Mouse (Mus musculus): Measurements from ENCODE around the gene Tmem121b. TPM values are rescaled to one million over a fixed set of nuclear protein-coding genes. Genes with fewer than 3 reads are reported as not detected.

Tmem121b gene
- 0.10 and 0.18 TPM in 2 replicates for polyA plus RNA-seq (2016; fragmentation: Nextera tagmentation; extraction: Ambion mirVana)

DNA sequence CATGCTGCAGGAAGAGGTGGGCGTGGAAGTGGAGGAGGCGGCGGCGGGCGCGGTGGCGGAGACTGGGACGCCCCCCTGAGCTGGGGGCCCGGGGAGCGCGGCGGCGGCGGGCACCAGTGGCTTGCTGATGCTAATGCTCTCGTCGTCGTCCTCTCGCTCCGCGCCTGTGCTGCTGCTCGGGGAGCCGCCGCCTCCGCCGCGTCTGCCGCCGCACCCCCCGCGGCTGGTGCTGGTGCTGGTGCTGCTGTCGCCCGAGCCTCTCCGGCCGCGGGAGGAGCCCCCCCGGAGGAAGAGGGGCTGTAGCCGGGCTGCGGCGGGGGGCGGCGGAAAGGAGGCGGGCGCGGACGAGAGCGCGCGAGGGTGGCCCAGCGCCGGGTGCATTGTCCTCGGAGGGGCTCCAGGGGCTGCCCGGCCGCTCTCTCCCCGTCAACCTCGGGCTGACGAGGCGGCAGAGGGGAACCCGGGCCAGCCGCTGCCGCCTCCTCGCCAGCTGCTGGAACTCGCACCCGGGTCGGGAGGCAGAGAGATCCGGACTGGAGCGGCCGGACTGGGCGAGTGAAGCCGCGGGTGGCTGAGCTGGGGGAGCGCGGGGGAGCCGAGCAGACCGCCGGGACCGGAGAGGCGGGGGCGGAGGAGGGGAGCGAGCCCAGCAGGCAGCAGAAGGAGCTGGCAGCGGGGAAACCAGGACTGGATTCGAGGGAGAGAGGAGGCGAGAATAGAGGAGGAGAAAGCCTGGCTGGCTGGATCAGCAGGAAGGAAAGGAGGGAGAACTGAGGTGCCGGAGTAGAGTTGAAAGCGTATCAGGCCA, at the start of gene Tmem121b:
Gene Tmem121b (minus strand): TSS at position 434 of the 808 bp plus-strand sequence.
- Histone ChIP-seq H3K36me3 (no peaks in the 10 kb centered on the region), H3K27ac (peak within 1 kb of the TSS; percentile 80), H3K9me3 (replicated peaks) (no peaks in the 10 kb centered on the region), H3K4me3 (peak within 1 kb of the TSS; percentile 83), H3K4me1 (peaks cover 33% of the 10 kb centered on the region), H3K27me3 (ENCODE audit: low read depth, poor library complexity, severe bottlenecking) (peaks cover 59% of the 10 kb centered on the region)
- WGBS: 1% methylated on average over 80 of the region's 84 CpGs
- peak; percentile 88 for DNase-seq (ENCODE audit: low spot score)

DNA sequence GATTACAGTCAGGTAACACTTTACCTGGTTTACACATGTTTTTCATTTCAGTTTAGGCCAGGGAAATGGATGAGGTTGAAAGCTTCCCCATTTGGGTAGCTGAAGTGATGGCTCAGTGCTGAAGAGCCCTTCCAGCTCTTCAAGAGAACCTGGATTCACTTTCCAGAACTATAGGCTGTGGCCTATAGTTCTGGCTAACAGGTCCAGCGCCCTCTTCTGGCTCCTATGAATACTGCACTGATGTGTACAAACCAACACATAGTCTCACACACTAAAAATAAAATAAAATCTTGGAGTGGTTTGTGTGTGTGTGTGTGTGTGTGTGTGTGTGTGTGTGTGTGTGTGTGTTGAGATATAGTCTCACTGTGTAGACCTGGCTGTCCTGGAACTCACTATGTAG, 48.5 kb upstream of the Tmem121b start:
- H3K9me3 ChIP-seq (replicated peaks): no peaks in the 10 kb centered on the region
- H3K4me3 ChIP-seq: no peak overlapping the region
- no peak overlapping the region for H3K27ac ChIP-seq
- H3K36me3 ChIP-seq: no peaks in the 10 kb centered on the region
- DNase-seq (ENCODE audit: low spot score): no peak
- WGBS: 20% methylated on average over 1 of the region's 1 CpGs
- no peaks in the 10 kb centered on the region for H3K27me3 ChIP-seq (ENCODE audit: low read depth, poor library complexity, severe bottlenecking)
- H3K4me1 ChIP-seq: peaks cover 21% of the 10 kb centered on the region

GRCm38 (mm10) chr6:120541386-120541785, 47.8 kb upstream of the Tmem121b start:
- WGBS: 40% methylated on average over 2 of the region's 2 CpGs
- H3K27ac ChIP-seq: no peak overlapping the region
- no peaks in the 10 kb centered on the region for H3K9me3 ChIP-seq (replicated peaks)
- H3K4me3 ChIP-seq: no peak overlapping the region
- DNase-seq (ENCODE audit: low spot score): no peak
- no peaks in the 10 kb centered on the region for H3K36me3 ChIP-seq
- peaks cover 21% of the 10 kb centered on the region for H3K4me1 ChIP-seq
- H3K27me3 ChIP-seq (ENCODE audit: low read depth, poor library complexity, severe bottlenecking): no peaks in the 10 kb centered on the region

- Histone ChIP-seq H3K36me3 (no peaks in the 10 kb centered on the region), H3K27me3 (ENCODE audit: low read depth, poor library complexity, severe bottlenecking) (no peaks in the 10 kb centered on the region), H3K27ac (peak overlapping the region; percentile 90), H3K9me3 (replicated peaks) (no peaks in the 10 kb centered on the region), H3K4me1 (peaks cover 21% of the 10 kb centered on the region), H3K4me3 (peak overlapping the region; percentile 45)
- DNase-seq (ENCODE audit: low spot score): peak; percentile 46
- WGBS: 40% methylated on average over 10 of the region's 10 CpGs
Measured at GRCm38 (mm10) chr6:120539781-120540231, 46.2 kb upstream of the Tmem121b start.

GRCm38 (mm10) chr6:120539132-120539759, 45.6 kb upstream of the Tmem121b start:
- peak overlapping the region; percentile 90 for H3K27ac ChIP-seq
- DNase-seq (ENCODE audit: low spot score): peak; percentile 95
- H3K36me3 ChIP-seq: no peaks in the 10 kb centered on the region
- H3K9me3 ChIP-seq (replicated peaks): no peaks in the 10 kb centered on the region
- H3K27me3 ChIP-seq (ENCODE audit: low read depth, poor library complexity, severe bottlenecking): no peaks in the 10 kb centered on the region
- H3K4me3 ChIP-seq: peak overlapping the region; percentile 45
- WGBS: 1% methylated on average over 16 of the region's 16 CpGs
- peaks cover 21% of the 10 kb centered on the region for H3K4me1 ChIP-seq

- H3K27ac ChIP-seq: no peak overlapping the region
Measured at GRCm38 (mm10) chr6:120536337-120536736, 42.7 kb upstream of the Tmem121b start.

GRCm38 (mm10) chr6:120532594-120532993, 39.0 kb upstream of the Tmem121b start:
- no peak for DNase-seq (ENCODE audit: low spot score)
- Histone ChIP-seq H3K36me3 (peaks cover 8% of the 10 kb centered on the region), H3K27me3 (ENCODE audit: low read depth, poor library complexity, severe bottlenecking) (no peaks in the 10 kb centered on the region), H3K27ac (no peak overlapping the region), H3K9me3 (replicated peaks) (no peaks in the 10 kb centered on the region), H3K4me3 (no peak overlapping the region), H3K4me1 (peaks cover 26% of the 10 kb centered on the region)
- WGBS: 84% methylated on average over 1 of the region's 1 CpGs

More at GRCm38 (mm10) chr6:120536337-120536736, 42.7 kb upstream of the Tmem121b start:
- H3K4me1 ChIP-seq: peaks cover 22% of the 10 kb centered on the region
- H3K4me3 ChIP-seq: no peak overlapping the region
- 86% methylated on average over 2 of the region's 2 CpGs for WGBS
- H3K27me3 ChIP-seq (ENCODE audit: low read depth, poor library complexity, severe bottlenecking): no peaks in the 10 kb centered on the region
- H3K36me3 ChIP-seq: no peaks in the 10 kb centered on the region
- no peaks in the 10 kb centered on the region for H3K9me3 ChIP-seq (replicated peaks)
- no peak for DNase-seq (ENCODE audit: low spot score)

- Histone ChIP-seq H3K4me3 (peak within 1 kb of the TSS; percentile 98), H3K36me3 (peaks cover 8% of the 10 kb centered on the region), H3K27ac (peak within 1 kb of the TSS; percentile 94), H3K9me3 (replicated peaks) (no peaks in the 10 kb centered on the region), H3K4me1 (peaks cover 26% of the 10 kb centered on the region), H3K27me3 (ENCODE audit: low read depth, poor library complexity, severe bottlenecking) (no peaks in the 10 kb centered on the region)
- WGBS: 1% methylated on average over 75 of the region's 75 CpGs
- DNase-seq (ENCODE audit: low spot score): peak; percentile 96
Measured at GRCm38 (mm10) chr6:120531020-120531965, 37.7 kb upstream of the Tmem121b start, which contains the start of gene Hdhd5. Gene Hdhd5, minus strand, starts transcription at chr6:120531319.

DNA sequence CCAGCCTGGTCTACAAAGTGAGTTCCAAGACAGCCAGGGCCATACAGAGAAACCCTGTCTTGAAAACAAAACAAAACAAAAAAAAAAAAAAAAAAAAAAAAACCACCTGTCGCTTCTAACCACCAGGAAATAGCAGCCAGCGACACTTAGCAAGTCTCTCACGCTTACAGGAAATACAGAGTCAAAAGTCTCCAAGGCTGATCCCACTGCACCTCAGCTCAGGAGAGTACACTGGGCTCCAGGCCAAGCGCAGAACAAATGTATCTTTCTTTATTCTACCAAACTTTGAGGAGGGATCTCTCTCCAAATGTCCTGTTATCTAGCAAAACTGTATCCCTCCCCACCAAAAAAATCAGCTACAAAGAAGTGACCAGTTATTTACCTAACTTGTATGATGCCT, 35.5 kb upstream of the Tmem121b start:
- H3K27ac ChIP-seq: no peak overlapping the region
- H3K27me3 ChIP-seq (ENCODE audit: low read depth, poor library complexity, severe bottlenecking): no peaks in the 10 kb centered on the region
- no peak for DNase-seq (ENCODE audit: low spot score)
- peaks cover 12% of the 10 kb centered on the region for H3K36me3 ChIP-seq
- H3K4me3 ChIP-seq: no peak overlapping the region
- WGBS: 87% methylated on average over 4 of the region's 4 CpGs
- no peaks in the 10 kb centered on the region for H3K9me3 ChIP-seq (replicated peaks)
- H3K4me1 ChIP-seq: peaks cover 26% of the 10 kb centered on the region

DNA sequence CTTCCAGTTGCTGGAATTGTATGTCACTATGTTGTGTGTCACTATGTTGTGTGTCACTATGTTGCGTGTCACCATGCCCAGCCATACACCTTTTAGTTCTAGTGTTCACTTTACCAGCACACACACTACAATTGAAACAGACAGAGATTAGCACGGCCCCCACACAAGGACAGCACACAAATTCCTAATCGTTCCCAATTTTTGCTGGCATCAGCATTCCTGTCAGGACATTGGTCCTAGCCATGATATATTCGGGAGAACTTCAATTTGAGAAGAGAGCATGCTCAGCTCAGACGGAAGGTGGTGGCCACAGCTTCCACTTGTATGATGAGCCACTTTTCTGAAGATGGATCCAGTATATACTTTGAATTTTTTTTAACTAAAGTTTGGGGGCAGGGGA, 31.2 kb upstream of the Tmem121b start:
- peaks cover 12% of the 10 kb centered on the region for H3K4me1 ChIP-seq
- no peak overlapping the region for H3K4me3 ChIP-seq
- 94% methylated on average over 5 of the region's 5 CpGs for WGBS
- H3K27ac ChIP-seq: no peak overlapping the region
- no peaks in the 10 kb centered on the region for H3K27me3 ChIP-seq (ENCODE audit: low read depth, poor library complexity, severe bottlenecking)
- no peak for DNase-seq (ENCODE audit: low spot score)
- peaks cover 49% of the 10 kb centered on the region for H3K36me3 ChIP-seq
- H3K9me3 ChIP-seq (replicated peaks): no peaks in the 10 kb centered on the region

DNA sequence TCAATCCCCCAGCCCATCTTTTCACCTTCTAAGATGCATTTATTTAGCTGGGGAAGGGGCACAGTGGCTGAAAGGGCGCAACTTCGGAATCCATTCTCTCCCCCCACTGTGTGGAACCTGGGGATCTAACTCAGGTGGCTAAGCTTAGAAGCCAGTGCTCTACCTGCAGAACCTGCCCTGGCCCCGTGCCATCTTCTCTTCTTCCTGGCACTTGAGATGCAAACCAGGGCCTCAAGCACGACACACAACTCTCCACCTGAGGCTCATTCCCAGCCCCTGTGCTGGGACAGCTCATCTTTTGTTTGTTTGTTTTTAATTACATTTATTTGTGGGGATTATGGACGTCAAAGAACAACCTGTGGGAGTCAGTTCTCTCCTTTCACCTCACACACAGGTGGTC, 26.0 kb upstream of the Tmem121b start:
- Histone ChIP-seq H3K36me3 (peaks cover 74% of the 10 kb centered on the region), H3K27ac (no peak overlapping the region), H3K4me1 (no peaks in the 10 kb centered on the region), H3K27me3 (ENCODE audit: low read depth, poor library complexity, severe bottlenecking) (no peaks in the 10 kb centered on the region), H3K9me3 (replicated peaks) (no peaks in the 10 kb centered on the region), H3K4me3 (no peak overlapping the region)
- DNase-seq (ENCODE audit: low spot score): no peak
- WGBS: 85% methylated on average over 5 of the region's 5 CpGs

GRCm38 (mm10) chr6:120517311-120517710, 23.7 kb upstream of the Tmem121b start:
- Histone ChIP-seq H3K36me3 (peaks cover 81% of the 10 kb centered on the region), H3K4me1 (no peaks in the 10 kb centered on the region), H3K4me3 (no peak overlapping the region), H3K27me3 (ENCODE audit: low read depth, poor library complexity, severe bottlenecking) (no peaks in the 10 kb centered on the region), H3K9me3 (replicated peaks) (no peaks in the 10 kb centered on the region), H3K27ac (no peak overlapping the region)
- 90% methylated on average over 5 of the region's 5 CpGs for WGBS
- DNase-seq (ENCODE audit: low spot score): no peak
